Mouse (Mus musculus): ENCODE data around the gene Rhot1. TPM values are rescaled to one million over a fixed set of nuclear protein-coding genes. Genes with fewer than 3 reads are reported as not detected.

Rhot1 gene
- polyA plus RNA-seq, 1 experiment = 15.8 TPM

GRCm38 (mm10) chr11:80315743-80316639, 107.2 kb downstream of the Rhot1 start:
- peaks cover 11% of the 10 kb centered on the region for H3K27me3 ChIP-seq (ENCODE audit: control insufficient read depth, insufficient read depth, insufficient read length)
- H3ac ChIP-seq (ENCODE audit: control insufficient read depth, insufficient read length, low read depth) = no peak overlapping the region
- no peak overlapping the region for H3K4me3 ChIP-seq (ENCODE audit: insufficient read depth, poor library complexity, severe bottlenecking)
- TF ChIP-seq CTCF (IDR thresholded peaks at IDR 0.05; ENCODE audit: control insufficient read depth, insufficient read depth, insufficient read length) = no peak
- no peak for TF ChIP-seq MYOG (IDR thresholded peaks at IDR 0.05; ENCODE audit: control insufficient read depth, extremely low read depth, insufficient read length)
- no peak for TF ChIP-seq USF1 (IDR thresholded peaks at IDR 0.05; ENCODE audit: low read depth)
- TF ChIP-seq MYOD1 (IDR thresholded peaks at IDR 0.05; ENCODE audit: control insufficient read depth, insufficient read length, low read depth) = no peak
- no peak for TF ChIP-seq CEBPB (IDR thresholded peaks at IDR 0.05; ENCODE audit: low read depth)
- no peak for TF ChIP-seq FOSL1 (IDR thresholded peaks at IDR 0.05; ENCODE audit: insufficient read depth, low read length, poor library complexity, severe bottlenecking)
- no peak for TF ChIP-seq MAX (IDR thresholded peaks at IDR 0.05)
- H3K36me3 ChIP-seq (ENCODE audit: control insufficient read depth, insufficient read depth) = no peaks in the 10 kb centered on the region
- no peaks in the 10 kb centered on the region for H3K79me2 ChIP-seq (ENCODE audit: control insufficient read depth, insufficient read depth)
- H3K79me3 ChIP-seq (ENCODE audit: low read depth) = no peaks in the 10 kb centered on the region

Other genes starting within 250 kb of the Rhot1 start
- gene Utp6, start 246.6 kb upstream of the Rhot1 start, polyA plus RNA-seq (2012; fragmentation: generic; extraction: Trizol) = 23.5 TPM
- 11.4 TPM for gene Suz12, start 215.9 kb upstream of the Rhot1 start, polyA plus RNA-seq (2012; fragmentation: generic; extraction: Trizol)
- gene Crlf3, start 128.0 kb upstream of the Rhot1 start, polyA plus RNA-seq (2012; fragmentation: generic; extraction: Trizol) = 18.0 TPM
- 1.9 TPM for gene Atad5, start 119.6 kb upstream of the Rhot1 start, polyA plus RNA-seq (2012; fragmentation: generic; extraction: Trizol)
- gene Tefm, start 66.8 kb upstream of the Rhot1 start, polyA plus RNA-seq (2012; fragmentation: generic; extraction: Trizol) = 11.5 TPM
- gene Adap2, start 54.9 kb upstream of the Rhot1 start, polyA plus RNA-seq (2012; fragmentation: generic; extraction: Trizol) = 0.04 TPM
- gene Rnf135, start 25.2 kb upstream of the Rhot1 start, polyA plus RNA-seq (2012; fragmentation: generic; extraction: Trizol) = 3.6 TPM
- 0.22 TPM for gene Rhbdl3, start 91.9 kb downstream of the Rhot1 start, polyA plus RNA-seq (2012; fragmentation: generic; extraction: Trizol)
- 4.3 TPM for gene 5730455P16Rik, start 169.0 kb downstream of the Rhot1 start, polyA plus RNA-seq (2012; fragmentation: generic; extraction: Trizol)
- gene Zfp207, start 174.3 kb downstream of the Rhot1 start, polyA plus RNA-seq (2012; fragmentation: generic; extraction: Trizol) = 92.9 TPM
- 82.9 TPM for gene Psmd11, start 219.6 kb downstream of the Rhot1 start, polyA plus RNA-seq (2012; fragmentation: generic; extraction: Trizol)